Mouse (Mus musculus) midbrain, embryonic 11.5 days (tissue): ENCODE results near the gene Olfr689. TPM values are rescaled to one million over a fixed set of nuclear protein-coding genes. Genes with fewer than 3 reads are reported as not detected.
"Not testable (repeated sequence)": the region's sequence is repeated elsewhere in the genome, so short reads cannot be mapped to it uniquely, and the experiment has no call there.

Source experiments
- ATAC-seq: fragments of 200-750 bp; cut with Nextera tagmentation; 2 replicates; pipeline ENCODE4 v1.8.0; 2017; ENCODE audit warnings: moderate TSS enrichment, moderate library complexity; ENCODE audit not compliant: low FRiP score
- DNase-seq: peaks from one replicate; pipeline ENCODE4 v3.0.0; 2015; ENCODE audit warnings: low spot score; ENCODE audit errors: missing footprints
- H3K27ac ChIP-seq: fragments of 300-500 bp; sonication (generic); 2 replicates; pipeline ENCODE4 v1.5.1; 2014; ENCODE audit warnings: low read depth, low read length
- H3K27me3 ChIP-seq: fragments of 300-500 bp; sonication (generic); 2 replicates; pipeline ENCODE4 v1.6.1; 2014; ENCODE audit warnings: mild to moderate bottlenecking, low read length, moderate library complexity, mixed read lengths; ENCODE audit not compliant: control insufficient read depth, insufficient read depth
- H3K36me3 ChIP-seq: fragments of 300-500 bp; sonication (generic); 2 replicates; pipeline ENCODE4 v1.6.1; 2014; ENCODE audit warnings: mild to moderate bottlenecking, low read length, moderate library complexity, mixed read lengths; ENCODE audit not compliant: control insufficient read depth, insufficient read depth
- H3K4me1 ChIP-seq: fragments of 300-500 bp; sonication (generic); 2 replicates; pipeline ENCODE4 v1.6.1; 2014; ENCODE audit warnings: low read length; ENCODE audit not compliant: control insufficient read depth, insufficient read depth
- H3K4me2 ChIP-seq: fragments of 300-500 bp; sonication (generic); 2 replicates; pipeline ENCODE4 v1.6.1; 2014; ENCODE audit warnings: mild to moderate bottlenecking, moderate library complexity
- H3K4me3 ChIP-seq: fragments of 300-500 bp; sonication (generic); 2 replicates; pipeline ENCODE4 v1.5.1; 2014; ENCODE audit warnings: low read depth, low read length
- H3K9ac ChIP-seq: fragments of 300-500 bp; sonication (generic); 2 replicates; pipeline ENCODE4 v1.6.1; 2014; ENCODE audit warnings: low read length
- H3K9me3 ChIP-seq: fragments of 300-500 bp; sonication (generic); 2 replicates; pipeline ENCODE4 v1.6.1; 2016; ENCODE audit warnings: low read length; ENCODE audit not compliant: control insufficient read depth
- WGBS: fragments of 180-500 bp; shearing (Covaris S2); extraction: QIAGEN DNeasy Blood & Tissue Kit; methylation state at CpG from one replicate; pipeline ENCODE4 v1.1.7; 2014; 5-methylcytosine and 5-hydroxymethylcytosine counted together
- polyA plus RNA-seq: library from polyadenylated mRNA; unstranded; fragments of >200 nt; fragmentation: Nextera tagmentation; extraction: Ambion mirVana; gene quantifications from 2 replicates; pipeline ENCODE4 v1.2.1, GENCODE M21; 2014

The Olfr689 gene
- not detected in 2 replicates for polyA plus RNA-seq

DNA sequence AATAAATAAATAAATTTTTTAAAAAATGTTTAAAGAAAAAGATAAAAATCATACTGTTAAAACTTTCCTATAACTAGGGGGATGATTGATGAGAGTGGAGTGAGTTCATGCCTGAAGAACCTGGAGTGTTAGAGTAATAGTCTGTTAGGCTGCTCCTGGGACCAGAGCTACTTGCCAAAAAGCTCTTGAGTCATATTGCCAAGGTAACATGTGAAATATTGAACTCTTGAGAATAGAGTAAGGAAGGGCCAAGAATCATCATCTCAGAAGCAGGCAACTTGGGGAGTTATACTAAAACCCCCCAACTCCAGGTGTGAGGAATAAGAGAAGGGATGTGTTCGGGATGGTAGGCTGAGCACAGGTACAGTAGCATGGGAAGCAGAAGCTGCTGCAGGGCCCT is at the start of gene Olfr689:
Olfr689 (plus strand) TSS at position 301 of the 400 bp plus-strand sequence.
- Histone ChIP-seq H3K36me3 (no peaks in the 10 kb centered on the region), H3K27me3 (no peaks in the 10 kb centered on the region), H3K27ac (no peak within 1 kb of the TSS)

DNA sequence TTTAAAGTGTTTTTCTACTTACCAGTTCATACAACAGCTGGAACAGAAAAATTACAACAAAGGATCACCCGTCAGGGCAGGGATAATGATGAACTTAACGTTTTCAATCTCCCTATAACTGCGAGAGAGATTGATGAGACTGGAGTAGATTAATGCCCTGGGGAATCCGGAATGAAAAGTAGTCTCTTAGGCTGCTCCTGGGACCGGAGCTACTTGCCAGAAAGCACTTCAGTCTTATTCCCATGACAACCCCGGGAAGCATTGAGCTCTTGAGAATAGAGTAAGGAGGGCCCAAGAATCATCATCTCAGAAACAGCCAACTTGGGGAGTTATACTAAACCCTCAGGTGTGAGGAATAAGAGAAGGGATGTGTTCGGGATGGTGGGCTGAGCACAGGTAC is 38.5 kb upstream of the Olfr689 start:
- Histone ChIP-seq H3K4me2 (no peak overlapping the region), H3K36me3 (no peaks in the 10 kb centered on the region), H3K4me1 (no peaks in the 10 kb centered on the region), H3K9ac (no peak overlapping the region), H3K9me3 (no peaks in the 10 kb centered on the region), H3K27me3 (no peaks in the 10 kb centered on the region), H3K4me3 (no peak overlapping the region), H3K27ac (no peak overlapping the region)
- WGBS, result 67% methylated on average over 7 of the region's 7 CpGs
- ATAC-seq, result no peak
- DNase-seq, result no peak

More for the DNA sequence above, at the start of gene Olfr689:
- H3K9me3 ChIP-seq, result no peaks in the 10 kb centered on the region
- no peak within 1 kb of the TSS for H3K9ac ChIP-seq
- DNase-seq (no peak), ATAC-seq (no peak)
- H3K4me1 ChIP-seq, result no peaks in the 10 kb centered on the region
- no peak within 1 kb of the TSS for H3K4me2 ChIP-seq
- 83% methylated on average over 1 of the region's 1 CpGs for WGBS
- no peak within 1 kb of the TSS for H3K4me3 ChIP-seq

DNA sequence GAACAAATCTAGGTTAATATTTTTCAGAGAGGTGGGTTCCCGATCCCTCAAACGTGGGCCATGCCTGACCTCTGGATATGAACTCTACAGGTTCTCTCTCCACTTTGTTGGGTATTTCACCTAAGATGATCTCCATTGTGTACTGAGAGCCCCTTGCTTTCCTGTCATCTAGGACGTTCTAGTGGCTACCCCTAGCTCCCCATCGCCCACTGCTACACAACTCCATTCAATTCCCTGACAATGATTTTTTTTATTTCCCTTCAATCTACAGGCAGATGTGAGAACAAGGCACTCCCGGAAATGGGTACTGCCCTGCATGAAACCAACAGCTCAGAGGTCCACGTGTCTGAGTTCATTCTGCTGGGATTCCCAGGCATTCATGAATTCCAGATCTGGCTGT is 23.2 kb upstream of the Olfr689 start, which contains the start of gene Olfr688:
Olfr688 (plus strand) TSS at position 301 of the 400 bp plus-strand sequence.
- Histone ChIP-seq H3K9ac (no peak within 1 kb of the TSS), H3K27me3 (no peaks in the 10 kb centered on the region), H3K27ac (no peak within 1 kb of the TSS), H3K4me2 (no peak within 1 kb of the TSS), H3K9me3 (no peaks in the 10 kb centered on the region), H3K4me1 (no peaks in the 10 kb centered on the region), H3K36me3 (no peaks in the 10 kb centered on the region), H3K4me3 (no peak within 1 kb of the TSS)
- 74% methylated on average over 6 of the region's 6 CpGs for WGBS
- ATAC-seq, result no peak
- no peak for DNase-seq

DNA sequence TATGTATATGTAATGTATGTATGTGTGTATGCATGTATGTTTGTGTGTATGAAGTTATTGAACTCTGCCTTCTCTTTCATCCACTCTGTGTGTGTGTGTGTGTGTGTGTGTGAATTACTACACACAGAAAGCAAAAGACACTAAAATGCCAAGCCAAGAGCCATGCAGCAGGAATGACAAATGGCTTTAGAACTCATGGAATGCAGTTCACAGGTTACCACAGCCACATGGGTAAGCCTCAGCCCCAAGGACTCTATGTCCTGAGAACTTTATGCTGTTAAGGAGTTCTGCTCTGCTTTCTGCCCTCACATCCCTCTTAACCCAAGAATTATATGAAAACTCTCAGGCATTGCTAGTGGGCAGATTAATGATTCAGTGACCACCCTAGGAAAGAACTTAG is 20.9 kb upstream of the Olfr689 start:
- H3K9me3 ChIP-seq, result no peaks in the 10 kb centered on the region
- ATAC-seq (no peak), DNase-seq (no peak)
- H3K27ac ChIP-seq, result no peak overlapping the region
- no peak overlapping the region for H3K4me3 ChIP-seq
- H3K27me3 ChIP-seq, result no peaks in the 10 kb centered on the region
- H3K4me1 ChIP-seq, result no peaks in the 10 kb centered on the region
- H3K4me2 ChIP-seq, result no peak overlapping the region
- no peak overlapping the region for H3K9ac ChIP-seq
- H3K36me3 ChIP-seq, result no peaks in the 10 kb centered on the region

DNA sequence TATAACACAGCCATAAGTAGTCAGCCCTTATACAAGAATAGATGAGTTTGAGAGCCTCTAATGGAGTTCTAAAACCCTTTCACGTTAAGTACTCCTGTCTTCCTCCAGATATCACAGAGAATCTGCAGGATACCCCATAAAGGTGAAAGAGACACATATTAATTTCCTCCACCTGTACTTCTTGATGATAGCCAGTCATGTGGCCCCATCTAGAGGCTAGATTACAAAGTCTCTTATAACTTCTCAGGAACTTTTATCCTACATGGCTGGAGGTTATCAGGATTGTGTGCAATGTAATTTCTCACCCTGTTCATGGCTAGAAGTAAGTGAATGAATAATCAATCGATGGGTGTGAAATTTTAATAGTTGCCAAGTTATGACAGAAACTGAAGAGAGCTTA is 14.3 kb downstream of the Olfr689 start:
- WGBS, result 85% methylated on average over 2 of the region's 2 CpGs
- H3K9me3 ChIP-seq, result no peaks in the 10 kb centered on the region

DNA sequence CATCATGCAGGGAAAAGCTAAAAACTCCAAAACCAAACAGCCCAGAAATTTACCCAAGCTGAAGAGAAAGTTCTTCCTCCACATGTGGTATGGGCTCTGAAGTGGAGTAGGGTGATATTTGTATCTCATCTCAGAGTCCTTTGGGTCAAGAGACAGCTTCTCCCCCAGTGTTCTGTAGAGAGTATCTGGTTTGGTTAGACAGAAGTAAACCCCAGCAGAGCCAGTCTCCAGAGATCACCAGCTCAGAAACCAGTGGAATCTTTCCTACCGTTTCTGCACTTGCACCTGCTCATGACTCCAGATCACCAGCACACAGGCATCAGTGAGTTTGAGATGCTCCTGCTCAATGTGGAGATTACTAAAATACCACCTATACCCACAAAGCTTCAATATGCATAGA is 23.0 kb downstream of the Olfr689 start, which contains the start of gene Olfr690:
Olfr690 (minus strand) TSS at position 101 of the 400 bp plus-strand sequence.
- Histone ChIP-seq H3K9me3 (no peaks in the 10 kb centered on the region; the same call in 1 of the 2 replicates), H3K9ac (no peak within 1 kb of the TSS), H3K27ac (no peak within 1 kb of the TSS), H3K36me3 (no peaks in the 10 kb centered on the region), H3K4me1 (no peaks in the 10 kb centered on the region), H3K4me3 (no peak within 1 kb of the TSS), H3K4me2 (no peak within 1 kb of the TSS), H3K27me3 (no peaks in the 10 kb centered on the region)
- DNase-seq, result no peak
- 85% methylated on average over 1 of the region's 1 CpGs for WGBS
- no peak for ATAC-seq

More for the DNA sequence above, 14.3 kb downstream of the Olfr689 start:
- no peaks in the 10 kb centered on the region for H3K36me3 ChIP-seq
- ATAC-seq (no peak), DNase-seq (no peak)
- H3K27me3 ChIP-seq, result no peaks in the 10 kb centered on the region
- no peak overlapping the region for H3K4me3 ChIP-seq
- no peak overlapping the region for H3K27ac ChIP-seq
- H3K4me1 ChIP-seq, result no peaks in the 10 kb centered on the region
- H3K9ac ChIP-seq, result no peak overlapping the region
- no peak overlapping the region for H3K4me2 ChIP-seq

DNA sequence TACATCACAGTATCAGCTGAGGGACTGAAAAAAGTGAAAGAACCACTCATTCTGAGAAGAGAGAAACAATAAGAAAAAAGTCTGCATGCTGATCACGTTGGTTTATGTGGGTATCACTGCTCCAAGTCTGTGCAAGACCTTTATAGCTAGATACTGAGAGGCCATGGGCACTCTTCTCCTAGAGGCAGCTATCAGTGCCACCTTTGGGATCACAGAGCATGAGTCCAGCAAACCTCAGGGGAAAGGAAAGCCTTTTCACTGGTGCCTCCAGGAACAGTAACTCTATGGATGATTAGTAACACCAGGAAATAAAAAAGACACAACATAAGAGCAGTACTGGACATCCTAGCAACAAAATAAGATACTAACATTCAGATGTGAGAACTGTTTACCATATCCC is 31.2 kb downstream of the Olfr689 start, which contains the start of gene Olfr691:
Olfr691 (minus strand) TSS at position 101 of the 400 bp plus-strand sequence.
- no peak within 1 kb of the TSS for H3K9ac ChIP-seq
- DNase-seq (no peak), ATAC-seq (no peak)
- no peak within 1 kb of the TSS for H3K4me2 ChIP-seq
- WGBS, result 57% methylated on average over 1 of the region's 1 CpGs
- no peak within 1 kb of the TSS for H3K4me3 ChIP-seq
- no peaks in the 10 kb centered on the region for H3K36me3 ChIP-seq
- no peak within 1 kb of the TSS for H3K27ac ChIP-seq
- H3K4me1 ChIP-seq, result no peaks in the 10 kb centered on the region
- H3K9me3 ChIP-seq, result no peaks in the 10 kb centered on the region
- H3K27me3 ChIP-seq, result no peaks in the 10 kb centered on the region

DNA sequence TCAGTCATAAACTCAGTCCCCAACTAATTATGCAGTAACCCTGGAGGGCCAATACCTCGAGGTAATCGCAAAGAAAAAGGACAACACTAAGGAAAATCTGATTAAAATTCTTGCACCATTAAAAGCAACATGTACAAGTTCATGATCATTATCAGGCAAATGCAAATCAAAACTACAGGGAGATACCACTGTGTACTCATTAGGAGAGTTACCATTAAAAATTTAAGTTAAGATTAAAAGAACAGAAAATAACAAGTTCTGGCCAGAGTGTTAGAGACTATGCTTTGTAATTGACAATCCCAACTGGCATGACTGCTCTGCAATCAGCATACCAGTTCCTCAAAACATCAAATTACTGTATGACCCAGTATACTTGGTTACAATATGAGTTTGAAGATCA is 31.8 kb downstream of the Olfr689 start:
- Histone ChIP-seq H3K9me3 (no peaks in the 10 kb centered on the region), H3K36me3 (no peaks in the 10 kb centered on the region), H3K4me1 (no peaks in the 10 kb centered on the region), H3K4me3 (no peak overlapping the region), H3K4me2 (no peak overlapping the region), H3K27ac (no peak overlapping the region), H3K9ac (no peak overlapping the region), H3K27me3 (no peaks in the 10 kb centered on the region)
- DNase-seq, result no peak
- no peak for ATAC-seq
- WGBS, result 88% methylated on average over 2 of the region's 2 CpGs

DNA sequence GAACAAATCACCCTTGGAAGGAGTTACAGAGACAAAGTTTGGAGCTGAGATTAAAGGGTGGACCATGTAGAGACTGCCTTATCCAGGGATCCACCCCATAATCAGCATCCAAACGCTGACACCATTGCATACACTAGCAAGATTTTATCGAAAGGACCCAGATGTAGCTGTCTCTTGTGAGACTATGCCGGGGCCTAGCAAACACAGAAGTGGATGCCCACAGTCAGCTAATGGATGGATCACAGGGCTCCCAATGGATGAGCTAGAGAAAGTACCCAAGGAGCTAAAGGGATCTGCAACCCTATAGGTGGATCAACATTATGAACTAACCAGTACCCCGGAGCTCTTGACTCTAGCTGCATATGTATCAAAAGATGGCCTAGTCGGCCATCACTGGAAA is 45.1 kb downstream of the Olfr689 start:
- H3K36me3 ChIP-seq, H3K4me3 ChIP-seq, H3K27ac ChIP-seq, H3K9ac ChIP-seq, H3K9me3 ChIP-seq, DNase-seq, H3K27me3 ChIP-seq, H3K4me2 ChIP-seq, H3K4me1 ChIP-seq: not testable (repeated sequence)
- WGBS, result no CpG with 5 or more reads among the region's 5 CpGs
- ATAC-seq, result peak; percentile 70
